Mouse (Mus musculus): Measurements from ENCODE around the gene Hdac4. TPM values are rescaled to one million over a fixed set of nuclear protein-coding genes. Genes with fewer than 3 reads are reported as not detected.

Hdac4 gene
- polyA plus RNA-seq, 1 experiment from 2014 or later: 20.3 TPM

- ATAC-seq (ENCODE audit: insufficient number of reproducible peaks, insufficient read depth, low FRiP score, low read depth): no peak
- H3K36me3 ChIP-seq (ENCODE audit: control insufficient read depth, insufficient read depth, low read length): no peaks in the 10 kb centered on the region
- H3K9ac ChIP-seq (replicated peaks; ENCODE audit: low read depth, low read length): no peak overlapping the region
- H3K4me2 ChIP-seq (replicated peaks; ENCODE audit: low read depth, low read length): no peak overlapping the region
- 91% methylated on average over 3 of the region's 3 CpGs for WGBS
- no peak overlapping the region for H3K4me3 ChIP-seq (ENCODE audit: low read depth, low read length)
- peaks cover 3% of the 10 kb centered on the region; the same call in 1 of the 2 replicates for H3K4me1 ChIP-seq (ENCODE audit: control insufficient read depth, insufficient read depth, low read length)
- no peak overlapping the region for H3K27ac ChIP-seq (ENCODE audit: low read length)
- H3K27me3 ChIP-seq (ENCODE audit: control insufficient read depth, insufficient read depth, low read length): no peaks in the 10 kb centered on the region
- no peaks in the 10 kb centered on the region for H3K9me3 ChIP-seq (ENCODE audit: control insufficient read depth, low read depth, low read length)
These were observed 132.2 kb downstream of the Hdac4 start for GRCm38 (mm10) chr1:92063271-92063670.

- H3K9ac ChIP-seq (replicated peaks; ENCODE audit: low read depth, low read length): no peak overlapping the region
- H3K27me3 ChIP-seq (ENCODE audit: control insufficient read depth, insufficient read depth, low read length): no peaks in the 10 kb centered on the region
- WGBS: 64% methylated on average over 8 of the region's 8 CpGs
- H3K9me3 ChIP-seq (ENCODE audit: control insufficient read depth, low read depth, low read length): no peaks in the 10 kb centered on the region
- no peak overlapping the region for H3K27ac ChIP-seq (ENCODE audit: low read length)
- no peak overlapping the region for H3K4me2 ChIP-seq (replicated peaks; ENCODE audit: low read depth, low read length)
- peaks cover 3% of the 10 kb centered on the region; the same call in 1 of the 2 replicates for H3K4me1 ChIP-seq (ENCODE audit: control insufficient read depth, insufficient read depth, low read length)
- no peaks in the 10 kb centered on the region for H3K36me3 ChIP-seq (ENCODE audit: control insufficient read depth, insufficient read depth, low read length)
- no peak overlapping the region for H3K4me3 ChIP-seq (ENCODE audit: low read depth, low read length)
- no peak for ATAC-seq (ENCODE audit: insufficient number of reproducible peaks, insufficient read depth, low FRiP score, low read depth)
These were observed 134.1 kb downstream of the Hdac4 start for GRCm38 (mm10) chr1:92061198-92062073.

DNA sequence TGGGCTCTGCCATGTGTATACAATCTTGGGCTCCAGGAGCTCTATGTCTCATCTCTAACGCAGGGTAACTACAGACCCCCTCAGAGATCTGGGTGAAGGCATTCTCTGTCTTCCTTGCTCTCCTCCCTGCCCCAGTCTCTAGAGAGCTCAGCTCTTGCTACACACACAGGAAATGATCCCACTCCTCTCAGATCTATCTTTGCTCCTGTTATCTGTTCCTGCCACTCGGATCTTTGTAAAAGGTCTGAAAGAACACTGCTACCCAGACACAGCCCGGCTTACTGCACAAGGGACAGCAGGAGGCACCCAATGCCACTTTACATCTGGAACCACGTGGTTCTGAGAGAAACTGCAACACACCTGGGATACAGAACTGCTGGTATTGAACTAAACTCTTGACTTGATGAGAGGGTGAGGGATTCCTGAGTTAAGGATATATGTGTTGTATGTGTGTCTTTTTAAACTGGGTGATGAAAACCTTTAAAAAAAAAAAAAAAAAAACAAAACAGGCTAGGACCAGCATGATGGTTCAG is 134.9 kb downstream of the Hdac4 start:
- no peak overlapping the region for H3K9ac ChIP-seq (replicated peaks; ENCODE audit: low read depth, low read length)
- 72% methylated on average over 4 of the region's 4 CpGs for WGBS
- no peak for ATAC-seq (ENCODE audit: insufficient number of reproducible peaks, insufficient read depth, low FRiP score, low read depth)

GRCm38 (mm10) chr1:92059571-92059970 is 135.9 kb downstream of the Hdac4 start:
- Histone ChIP-seq H3K27ac (ENCODE audit: low read length) (no peak overlapping the region), H3K36me3 (ENCODE audit: control insufficient read depth, insufficient read depth, low read length) (no peaks in the 10 kb centered on the region), H3K9me3 (ENCODE audit: control insufficient read depth, low read depth, low read length) (no peaks in the 10 kb centered on the region), H3K27me3 (ENCODE audit: control insufficient read depth, insufficient read depth, low read length) (no peaks in the 10 kb centered on the region), H3K4me2 (replicated peaks; ENCODE audit: low read depth, low read length) (no peak overlapping the region), H3K4me3 (ENCODE audit: low read depth, low read length) (no peak overlapping the region), H3K9ac (replicated peaks; ENCODE audit: low read depth, low read length) (no peak overlapping the region), H3K4me1 (ENCODE audit: control insufficient read depth, insufficient read depth, low read length) (peaks cover 9% of the 10 kb centered on the region; the same call in 1 of the 2 replicates)
- ATAC-seq (ENCODE audit: insufficient number of reproducible peaks, insufficient read depth, low FRiP score, low read depth): no peak
- WGBS: 90% methylated on average over 1 of the region's 1 CpGs

More for the DNA sequence above, 134.9 kb downstream of the Hdac4 start:
- Histone ChIP-seq H3K9me3 (ENCODE audit: control insufficient read depth, low read depth, low read length) (no peaks in the 10 kb centered on the region), H3K27me3 (ENCODE audit: control insufficient read depth, insufficient read depth, low read length) (no peaks in the 10 kb centered on the region), H3K4me2 (replicated peaks; ENCODE audit: low read depth, low read length) (no peak overlapping the region), H3K4me1 (ENCODE audit: control insufficient read depth, insufficient read depth, low read length) (peaks cover 3% of the 10 kb centered on the region; the same call in 1 of the 2 replicates), H3K27ac (ENCODE audit: low read length) (no peak overlapping the region), H3K4me3 (ENCODE audit: low read depth, low read length) (no peak overlapping the region), H3K36me3 (ENCODE audit: control insufficient read depth, insufficient read depth, low read length) (no peaks in the 10 kb centered on the region)

GRCm38 (mm10) chr1:92058731-92059425 is 136.6 kb downstream of the Hdac4 start:
- Histone ChIP-seq H3K27me3 (ENCODE audit: control insufficient read depth, insufficient read depth, low read length) (no peaks in the 10 kb centered on the region), H3K27ac (ENCODE audit: low read length) (no peak overlapping the region), H3K4me2 (replicated peaks; ENCODE audit: low read depth, low read length) (no peak overlapping the region), H3K4me1 (ENCODE audit: control insufficient read depth, insufficient read depth, low read length) (peaks cover 9% of the 10 kb centered on the region; the same call in 1 of the 2 replicates), H3K36me3 (ENCODE audit: control insufficient read depth, insufficient read depth, low read length) (no peaks in the 10 kb centered on the region), H3K9ac (replicated peaks; ENCODE audit: low read depth, low read length) (no peak overlapping the region), H3K4me3 (ENCODE audit: low read depth, low read length) (no peak overlapping the region), H3K9me3 (ENCODE audit: control insufficient read depth, low read depth, low read length) (no peaks in the 10 kb centered on the region)
- 77% methylated on average over 5 of the region's 5 CpGs for WGBS
- no peak for ATAC-seq (ENCODE audit: insufficient number of reproducible peaks, insufficient read depth, low FRiP score, low read depth)

- Histone ChIP-seq H3K9ac (replicated peaks; ENCODE audit: low read depth, low read length) (no peak overlapping the region), H3K9me3 (ENCODE audit: control insufficient read depth, low read depth, low read length) (no peaks in the 10 kb centered on the region), H3K27me3 (ENCODE audit: control insufficient read depth, insufficient read depth, low read length) (no peaks in the 10 kb centered on the region), H3K36me3 (ENCODE audit: control insufficient read depth, insufficient read depth, low read length) (no peaks in the 10 kb centered on the region), H3K27ac (ENCODE audit: low read length) (no peak overlapping the region), H3K4me2 (replicated peaks; ENCODE audit: low read depth, low read length) (no peak overlapping the region), H3K4me3 (ENCODE audit: low read depth, low read length) (no peak overlapping the region), H3K4me1 (ENCODE audit: control insufficient read depth, insufficient read depth, low read length) (peaks cover 9% of the 10 kb centered on the region; the same call in 1 of the 2 replicates)
- ATAC-seq (ENCODE audit: insufficient number of reproducible peaks, insufficient read depth, low FRiP score, low read depth): no peak
- 90% methylated on average over 3 of the region's 3 CpGs for WGBS
These were observed 138.4 kb downstream of the Hdac4 start for GRCm38 (mm10) chr1:92057068-92057467.

GRCm38 (mm10) chr1:92055149-92055548 is 140.3 kb downstream of the Hdac4 start:
- ATAC-seq (ENCODE audit: insufficient number of reproducible peaks, insufficient read depth, low FRiP score, low read depth): peak; percentile 42; the same call in 1 of the 2 replicates
- H3K36me3 ChIP-seq (ENCODE audit: control insufficient read depth, insufficient read depth, low read length): no peaks in the 10 kb centered on the region
- no peaks in the 10 kb centered on the region for H3K27me3 ChIP-seq (ENCODE audit: control insufficient read depth, insufficient read depth, low read length)
- H3K4me3 ChIP-seq (ENCODE audit: low read depth, low read length): no peak overlapping the region
- WGBS: 43% methylated on average over 2 of the region's 2 CpGs
- no peak overlapping the region for H3K27ac ChIP-seq (ENCODE audit: low read length)
- no peak overlapping the region for H3K4me2 ChIP-seq (replicated peaks; ENCODE audit: low read depth, low read length)
- H3K4me1 ChIP-seq (ENCODE audit: control insufficient read depth, insufficient read depth, low read length): peaks cover 16% of the 10 kb centered on the region; the same call in 1 of the 2 replicates
- no peak overlapping the region for H3K9ac ChIP-seq (replicated peaks; ENCODE audit: low read depth, low read length)
- no peaks in the 10 kb centered on the region for H3K9me3 ChIP-seq (ENCODE audit: control insufficient read depth, low read depth, low read length)

GRCm38 (mm10) chr1:92052190-92052589 is 143.3 kb downstream of the Hdac4 start:
- no peak overlapping the region for H3K4me2 ChIP-seq (replicated peaks; ENCODE audit: low read depth, low read length)
- no peaks in the 10 kb centered on the region for H3K27me3 ChIP-seq (ENCODE audit: control insufficient read depth, insufficient read depth, low read length)
- H3K36me3 ChIP-seq (ENCODE audit: control insufficient read depth, insufficient read depth, low read length): no peaks in the 10 kb centered on the region
- H3K4me1 ChIP-seq (ENCODE audit: control insufficient read depth, insufficient read depth, low read length): peaks cover 16% of the 10 kb centered on the region; the same call in 1 of the 2 replicates
- H3K9me3 ChIP-seq (ENCODE audit: control insufficient read depth, low read depth, low read length): no peaks in the 10 kb centered on the region
- no peak overlapping the region for H3K4me3 ChIP-seq (ENCODE audit: low read depth, low read length)
- 80% methylated on average over 4 of the region's 4 CpGs for WGBS
- no peak for ATAC-seq (ENCODE audit: insufficient number of reproducible peaks, insufficient read depth, low FRiP score, low read depth)
- no peak overlapping the region for H3K27ac ChIP-seq (ENCODE audit: low read length)
- no peak overlapping the region for H3K9ac ChIP-seq (replicated peaks; ENCODE audit: low read depth, low read length)

Measured in stomach, embryonic 14.5 days (tissue).